Mouse (Mus musculus): Measurements from ENCODE around the gene Tmem56.

Gene Tmem56

DNA sequence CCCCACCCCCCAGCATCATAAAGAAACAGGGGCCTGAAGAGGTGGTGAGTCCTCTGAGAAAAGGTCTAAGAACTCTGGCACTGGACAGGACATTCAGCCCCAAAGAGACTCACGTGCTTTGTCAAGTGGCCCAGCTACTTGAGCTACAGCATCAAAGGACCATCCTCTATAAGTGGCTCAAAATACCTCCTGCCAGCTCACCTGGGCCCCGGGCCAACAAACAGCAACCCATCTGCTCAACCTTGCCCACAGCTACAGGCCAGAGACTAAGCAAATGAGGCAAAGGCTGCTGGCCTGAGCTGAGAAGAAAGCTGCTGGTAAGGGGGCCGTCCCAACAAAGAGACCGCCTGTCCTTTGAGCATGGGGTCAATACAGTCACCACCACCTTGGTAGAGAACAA, 5.3 kb downstream of the Tmem56 start:
- peak in 1 of 2 experiments; percentile 73 for DNase-seq (ENCODE audit: low spot score in 2 of 2)

DNA sequence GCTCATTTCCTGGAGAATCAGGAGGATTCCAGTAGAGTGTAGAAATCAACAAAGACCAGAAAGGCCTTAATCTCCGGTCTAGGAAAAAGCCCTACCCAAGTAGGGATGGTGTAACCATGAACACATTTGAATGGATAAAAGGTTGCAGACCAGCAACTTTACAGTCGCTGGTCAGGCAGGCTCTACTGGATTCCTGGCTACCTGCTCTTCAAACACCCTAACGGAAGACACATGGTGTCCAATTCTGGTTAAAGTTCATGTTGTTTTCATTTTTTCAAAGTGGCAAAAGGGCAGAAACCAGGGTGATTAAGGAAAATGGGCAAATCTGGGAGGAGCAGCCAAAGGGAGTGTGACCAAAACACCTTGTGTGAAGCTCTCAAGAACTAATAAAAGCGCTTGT, 5.9 kb downstream of the Tmem56 start:
- no peak for DNase-seq (ENCODE audit: low spot score in 2 of 2)

DNA sequence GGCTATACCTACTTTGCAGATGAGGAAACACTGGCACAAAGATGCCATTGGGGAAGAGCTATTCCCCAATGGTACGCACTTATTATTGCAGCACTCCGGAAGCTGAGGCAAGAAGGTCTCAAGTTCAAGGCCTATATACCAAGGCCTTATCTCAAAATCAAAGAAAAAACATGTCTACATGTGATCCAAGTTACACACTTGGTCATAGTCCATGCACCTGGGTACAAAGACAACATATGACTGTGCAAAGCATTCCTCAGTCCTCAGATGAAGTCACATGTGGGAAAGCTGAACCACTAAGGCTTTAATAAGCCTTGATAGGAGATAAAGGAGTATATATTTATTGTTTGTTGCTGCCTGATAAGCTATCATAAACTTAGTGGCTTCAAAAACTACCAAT, 8.9 kb downstream of the Tmem56 start:
- no peak for DNase-seq (ENCODE audit: low spot score in 2 of 2)

DNA sequence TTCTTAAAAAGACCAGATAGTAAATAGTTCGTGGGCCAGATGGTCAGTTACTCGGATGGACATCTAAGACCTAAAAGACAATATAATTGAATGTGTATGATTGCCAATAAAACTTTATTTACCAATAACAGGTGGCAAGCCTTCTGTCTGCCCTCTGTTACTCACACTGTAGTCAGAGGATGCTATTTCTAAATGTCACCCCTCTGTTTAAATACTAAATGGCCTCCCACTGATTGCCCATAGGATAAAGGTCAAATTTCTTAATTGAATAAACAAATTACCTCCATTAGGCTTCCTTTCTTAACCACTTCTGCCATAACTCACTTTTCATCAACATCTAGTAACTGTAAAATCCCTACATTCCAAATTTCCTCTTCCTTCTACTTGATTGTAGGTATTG, 10.3 kb downstream of the Tmem56 start:
- DNase-seq (ENCODE audit: low spot score in 2 of 2), result no peak

DNA sequence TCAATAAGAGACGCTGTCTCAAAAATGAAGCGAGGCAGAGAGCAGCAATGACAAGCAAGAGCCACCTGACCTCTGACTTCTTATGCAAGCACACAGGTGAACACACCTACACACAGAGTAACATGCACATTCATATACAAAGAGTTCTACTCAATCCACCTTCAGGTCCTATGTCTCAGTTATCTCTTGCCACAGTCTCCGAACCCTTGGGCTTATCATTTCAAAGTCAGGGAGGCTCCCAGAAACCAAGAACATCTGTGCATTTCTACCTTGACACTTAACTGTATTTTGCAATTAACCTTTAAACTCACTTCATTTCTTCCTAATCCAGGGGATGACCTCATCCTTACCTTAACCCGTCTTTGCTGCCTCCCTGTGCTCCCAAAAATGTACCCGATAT, 15.6 kb downstream of the Tmem56 start:
- no peak for DNase-seq (ENCODE audit: low spot score in 2 of 2)

DNA sequence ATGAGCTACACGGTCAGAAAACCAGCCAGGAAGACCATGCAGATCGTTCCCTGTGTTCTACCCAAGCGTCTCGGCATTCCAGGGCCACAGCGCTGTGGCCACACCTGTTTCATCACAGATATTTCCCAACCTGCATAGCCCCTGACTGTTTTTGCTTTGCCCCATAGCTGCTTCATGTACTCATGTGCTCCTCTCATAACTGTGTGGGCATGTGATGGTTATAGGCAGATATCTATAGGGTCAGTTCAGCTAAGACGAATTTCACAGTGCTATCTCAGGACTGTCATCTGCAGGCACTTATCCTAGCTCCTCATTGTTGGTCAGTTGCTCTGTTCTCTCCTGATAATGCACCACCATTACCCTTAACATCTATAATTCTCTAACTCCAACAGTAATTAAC, 18.7 kb downstream of the Tmem56 start:
- DNase-seq (ENCODE audit: low spot score in 2 of 2), result no peak

DNA sequence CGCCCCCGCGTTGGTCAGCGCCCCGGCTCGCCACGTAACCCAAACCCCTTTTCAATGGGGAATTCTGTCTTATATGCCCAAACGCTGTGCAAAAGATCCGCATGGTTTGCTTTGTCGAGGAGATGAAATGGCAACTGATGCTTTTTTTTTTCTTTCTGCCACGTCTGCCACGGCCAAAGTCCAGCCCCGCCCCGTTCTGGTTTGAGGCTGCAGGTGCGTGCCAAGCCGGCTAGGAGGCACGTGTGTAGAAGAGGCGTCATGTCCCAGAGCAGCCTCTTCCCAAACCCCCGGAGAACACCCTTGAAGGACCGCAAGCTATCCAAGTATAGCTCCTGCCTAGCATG, 19.7 kb downstream of the Tmem56 start:
- no peak for DNase-seq (ENCODE audit: low spot score in 2 of 2)

DNA sequence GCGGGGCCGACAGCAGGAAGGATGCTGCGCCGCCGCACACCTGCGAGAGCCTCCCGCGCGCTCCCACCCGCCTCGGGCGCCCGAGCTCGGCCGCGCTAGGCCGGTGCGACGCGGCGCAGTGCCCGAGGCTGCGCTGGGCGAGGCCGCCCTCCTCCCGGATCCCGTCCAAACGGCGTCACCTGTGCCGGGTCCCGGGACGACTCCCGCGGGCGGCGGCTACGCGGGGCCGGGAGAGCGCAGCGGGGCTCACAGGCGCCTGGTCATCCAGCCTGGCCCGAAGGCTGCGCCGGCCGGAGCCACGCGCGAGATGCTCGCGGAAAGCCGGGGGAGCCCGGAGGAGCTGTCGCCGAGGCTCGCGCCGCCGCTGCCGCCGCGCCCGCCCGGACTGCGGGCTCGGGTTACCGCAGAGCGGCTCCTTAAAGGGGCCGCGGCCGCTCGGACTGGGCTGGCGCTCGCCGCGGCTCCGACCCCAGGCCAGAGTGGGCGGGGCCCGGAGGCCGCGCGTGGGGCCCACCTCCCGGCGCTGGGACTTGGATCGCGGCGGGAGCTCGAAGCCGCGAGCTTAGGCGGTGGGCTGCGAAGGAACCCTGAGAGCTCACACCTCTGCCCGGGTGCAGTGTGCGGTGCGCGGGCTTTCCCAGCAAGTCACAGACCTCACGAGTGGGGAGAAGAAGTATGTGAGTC, 20.2 kb downstream of the Tmem56 start:
- peak in 1 of 2 experiments; percentile 50 for DNase-seq (ENCODE audit: low spot score in 2 of 2)

DNA sequence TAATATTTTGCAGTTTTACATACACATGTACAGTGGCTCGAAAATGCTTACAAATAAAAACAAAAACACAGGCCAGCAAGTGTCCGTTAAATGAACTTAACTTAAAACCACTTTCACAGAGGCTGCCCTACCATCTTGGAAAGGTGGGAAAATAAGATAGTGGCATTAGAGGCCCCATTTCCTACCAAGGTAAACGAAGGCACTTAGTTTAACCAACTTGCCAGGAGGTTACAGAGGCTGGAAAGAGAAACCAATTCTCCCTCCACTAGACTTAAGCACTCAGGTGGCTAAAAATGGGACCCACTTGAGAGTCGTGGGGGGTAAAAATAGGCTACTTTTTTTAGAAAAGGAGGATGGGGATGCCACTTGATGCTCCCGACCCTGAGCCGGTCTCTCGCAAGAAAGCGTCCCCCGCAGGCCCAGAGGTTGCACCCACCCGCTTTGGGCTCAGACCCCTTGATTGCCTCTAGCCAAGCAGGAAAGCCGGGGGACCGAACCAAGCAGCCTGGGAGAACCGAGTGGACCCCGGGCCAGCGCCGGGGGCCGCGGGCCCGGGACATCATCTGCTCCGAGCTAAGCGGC, 20.9 kb downstream of the Tmem56 start:
- DNase-seq (ENCODE audit: low spot score in 2 of 2), result peak in 1 of 2 experiments; percentile 16

DNA sequence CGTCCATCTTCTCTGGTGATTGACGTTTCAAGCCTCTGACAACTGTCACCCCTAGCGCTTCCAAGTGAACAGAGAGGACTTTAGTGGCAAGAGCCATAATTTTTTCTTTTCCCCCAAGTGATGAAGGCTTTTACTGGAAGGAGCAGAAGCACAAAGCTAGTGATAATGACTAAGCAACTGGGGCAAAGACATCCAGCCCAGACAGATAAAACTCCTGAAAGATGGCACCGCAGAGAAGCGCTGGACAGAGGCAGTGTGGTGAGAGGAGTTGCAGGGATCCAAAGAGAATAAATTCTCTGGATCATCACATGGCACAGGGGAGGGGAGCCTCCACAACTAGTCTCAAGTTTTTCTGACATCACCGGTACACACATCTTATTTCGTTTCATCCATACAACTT, 21.6 kb downstream of the Tmem56 start:
- DNase-seq (ENCODE audit: low spot score in 2 of 2), result no peak

DNA sequence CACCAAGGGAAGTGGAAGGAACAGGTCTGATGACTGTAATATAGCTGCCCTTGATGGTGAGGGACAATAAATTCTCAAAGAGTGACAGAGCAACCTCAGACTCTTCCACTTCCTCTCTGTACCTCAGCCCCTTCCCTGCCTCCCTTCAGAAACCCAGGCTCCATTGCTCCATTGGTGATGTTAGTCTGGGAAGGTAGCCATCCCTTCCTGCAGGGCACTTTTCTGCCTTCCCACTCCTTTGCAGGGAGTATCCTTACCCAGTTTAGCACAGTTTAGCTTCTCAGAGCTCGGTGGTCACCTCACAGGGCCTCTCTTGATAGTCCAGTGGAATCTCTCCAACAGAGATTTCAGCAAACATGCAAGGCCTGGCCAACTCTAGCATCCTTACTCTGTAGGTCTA, 22.1 kb downstream of the Tmem56 start:
- DNase-seq (ENCODE audit: low spot score in 2 of 2), result no peak

DNA sequence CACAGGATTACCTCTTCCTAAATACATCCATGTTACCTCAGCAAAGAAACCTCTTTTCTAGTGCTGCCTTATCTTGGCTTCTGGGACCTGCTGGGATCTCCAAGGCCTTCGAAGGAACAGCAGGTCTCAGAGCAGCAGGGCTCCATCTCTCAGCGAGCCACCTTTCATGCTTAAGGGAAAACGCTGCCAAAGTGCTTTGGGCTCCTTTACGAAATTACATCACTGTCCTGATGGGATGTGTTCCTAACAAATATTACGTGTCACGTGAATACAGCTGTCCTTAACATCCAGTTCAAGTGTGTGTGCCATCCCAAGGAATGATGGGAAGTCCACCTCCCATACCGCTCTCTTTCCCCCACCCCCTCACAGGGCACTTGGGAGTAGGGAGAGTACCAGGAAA, 22.9 kb downstream of the Tmem56 start:
- no peak for DNase-seq (ENCODE audit: low spot score in 2 of 2)

DNA sequence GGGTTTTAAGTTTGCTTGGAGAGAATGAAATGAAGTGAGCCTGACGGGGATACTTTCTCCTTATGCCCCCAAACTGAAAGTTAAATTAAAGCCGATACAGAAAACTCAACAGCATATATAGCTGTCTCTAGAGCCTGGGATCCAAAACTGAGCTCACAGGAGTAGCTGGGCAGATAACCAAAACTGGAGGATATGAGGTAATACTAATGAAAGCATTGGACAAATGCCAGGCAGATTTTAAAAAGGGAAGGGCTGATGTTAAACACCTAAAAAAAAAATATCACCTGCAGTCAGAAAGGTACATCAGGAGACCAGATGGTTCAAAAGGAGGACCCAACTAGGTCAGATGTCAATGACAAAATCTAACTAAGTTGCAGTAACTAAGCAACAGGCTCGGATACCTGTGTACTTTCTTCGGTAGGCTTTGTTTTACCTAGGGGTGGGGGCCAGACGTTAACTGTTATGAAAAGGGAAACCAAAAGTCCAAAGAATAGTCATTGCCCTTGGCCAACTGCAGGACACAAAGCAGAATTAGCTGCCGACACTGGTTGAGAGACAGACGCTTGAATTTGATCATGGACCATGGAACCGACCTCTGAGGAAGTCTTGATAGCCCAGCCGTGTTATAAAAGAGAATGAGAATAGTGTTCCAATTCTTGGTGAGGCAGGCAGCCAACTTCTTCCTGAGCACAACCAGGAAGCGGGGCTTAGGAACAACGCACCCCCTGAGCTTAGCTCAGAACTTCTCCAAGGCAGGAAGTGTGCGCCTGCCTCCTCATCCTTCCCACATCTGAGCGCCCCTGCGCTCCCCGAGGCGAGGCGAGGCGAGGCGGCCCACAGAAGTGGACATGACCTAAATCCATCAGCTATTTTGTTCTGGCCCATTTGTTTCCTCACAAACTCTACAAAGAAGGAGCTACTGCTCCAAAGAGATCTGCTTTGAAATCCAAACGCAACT, 24.1 kb downstream of the Tmem56 start:
- DNase-seq (ENCODE audit: low spot score in 2 of 2), result no peak

DNA sequence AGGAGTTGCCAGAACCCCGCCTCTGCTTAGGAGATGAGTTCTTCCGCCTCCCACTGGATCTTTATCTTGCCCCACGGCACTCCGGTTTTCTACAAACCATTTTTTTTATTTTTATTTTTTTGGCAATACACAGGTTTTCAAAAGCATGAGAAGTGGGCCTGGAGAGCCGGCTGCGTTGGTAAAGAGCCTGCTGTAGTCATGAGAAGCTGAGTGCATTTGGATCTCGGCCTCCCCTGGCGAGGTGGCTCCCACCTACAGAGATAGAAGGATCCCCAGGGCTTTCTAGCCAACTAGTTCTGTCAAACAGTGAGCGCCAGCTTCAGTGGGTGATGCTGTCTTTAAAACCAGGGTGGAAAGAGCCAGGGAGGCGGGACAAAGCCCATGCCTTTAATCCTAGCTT, 25.5 kb downstream of the Tmem56 start:
- DNase-seq (ENCODE audit: low spot score in 2 of 2), result no peak

DNA sequence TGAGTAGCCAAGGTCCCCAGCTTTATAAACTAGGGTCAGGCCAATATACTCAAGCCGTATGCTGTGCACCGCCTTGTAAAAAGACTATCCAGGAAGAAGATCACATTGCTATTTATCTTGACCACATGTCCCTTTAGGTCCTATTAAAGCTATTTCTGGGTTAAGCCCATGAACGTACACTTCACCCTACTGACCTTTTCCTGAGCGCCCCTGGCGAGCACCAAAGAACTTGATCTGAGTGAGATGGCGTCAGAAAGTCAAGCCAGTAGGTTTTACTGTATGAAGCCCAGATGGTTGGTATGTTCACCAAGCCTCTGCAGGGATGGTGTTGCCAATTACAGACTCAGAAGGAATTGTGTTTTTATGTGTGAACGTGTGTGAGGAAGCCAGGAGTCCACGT, 26.8 kb downstream of the Tmem56 start:
- no peak for DNase-seq (ENCODE audit: low spot score in 2 of 2)

DNA sequence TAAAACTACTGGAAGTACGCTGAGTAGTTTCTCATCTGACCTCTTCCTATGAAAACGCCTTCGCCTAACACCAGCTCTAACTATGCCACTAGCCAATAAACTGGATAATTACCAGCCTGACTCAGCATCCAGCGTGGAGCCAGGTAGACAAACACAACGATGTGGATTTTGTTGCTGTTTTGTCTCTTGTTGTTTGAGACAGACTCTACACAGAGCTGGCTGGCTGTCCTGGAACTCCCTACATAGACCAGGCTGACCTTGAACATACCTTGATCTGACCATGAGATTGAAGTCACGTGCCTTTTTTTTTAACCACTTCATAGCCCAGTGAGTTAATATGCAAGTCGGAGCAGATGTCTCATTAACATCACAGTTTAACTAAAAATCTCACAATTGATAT, 27.4 kb downstream of the Tmem56 start:
- DNase-seq (ENCODE audit: low spot score in 2 of 2), result no peak

DNA sequence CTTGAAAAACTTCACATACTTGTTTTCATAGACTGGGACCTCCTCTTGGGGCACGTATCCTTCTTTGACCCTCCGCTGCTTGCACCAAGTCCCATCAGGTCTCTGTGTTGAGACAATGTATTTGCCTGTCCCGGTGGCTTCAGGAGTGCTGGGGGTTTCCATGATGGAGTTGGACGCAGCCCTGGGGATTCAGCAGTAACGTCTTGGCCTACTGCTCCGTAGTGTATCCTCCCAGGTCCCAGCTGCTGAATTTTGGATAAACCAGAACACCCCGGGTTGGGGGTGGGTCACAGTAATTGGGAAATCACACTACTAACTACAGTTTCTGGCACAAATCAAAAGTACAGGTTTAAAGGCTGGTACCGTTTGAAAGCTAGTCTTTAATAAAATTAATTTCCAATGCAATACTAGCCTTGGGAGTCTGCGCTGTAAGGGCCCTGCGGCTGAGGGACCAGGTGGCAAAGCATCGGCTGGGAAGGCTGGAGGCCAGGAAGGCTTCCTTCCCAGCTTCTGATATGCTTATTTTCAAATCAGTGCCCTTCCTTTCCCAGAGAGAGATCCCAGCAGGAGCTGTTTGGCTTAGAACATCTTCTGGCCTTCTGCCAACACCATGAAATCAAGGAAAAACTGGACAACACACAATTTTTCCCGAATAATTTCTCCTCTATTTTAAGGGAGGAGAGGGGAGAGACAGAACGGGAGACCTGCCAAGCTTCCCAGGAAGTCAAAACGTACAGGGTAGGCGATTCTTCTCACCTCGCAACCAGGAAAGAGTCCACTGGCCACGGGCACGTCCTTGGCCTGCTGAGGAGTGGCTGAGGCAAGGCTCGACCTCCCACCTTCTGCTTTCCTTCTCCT, 32.1 kb downstream of the Tmem56 start:
- peak in 1 of 2 experiments; percentile 43 for DNase-seq (ENCODE audit: low spot score in 2 of 2)

DNA sequence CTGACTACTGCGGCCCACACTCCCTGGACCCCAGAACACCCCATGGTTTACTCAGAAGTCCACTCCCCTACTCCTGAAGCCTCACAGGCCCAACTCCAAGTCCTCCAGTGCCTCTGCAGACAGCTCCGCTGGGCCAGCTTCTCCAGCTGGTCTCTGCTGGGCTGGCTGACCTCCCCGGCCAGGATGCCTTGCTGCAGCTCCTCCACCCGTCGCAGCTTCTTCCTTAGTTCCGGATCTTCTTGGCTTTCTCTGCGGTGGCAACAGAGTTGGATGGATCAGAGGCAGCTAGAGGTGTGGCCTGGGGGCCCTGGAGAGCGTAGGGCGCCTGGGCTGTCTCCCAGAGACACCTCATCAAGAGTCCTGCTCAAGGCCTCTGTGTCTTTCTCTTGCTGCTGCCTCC, 32.9 kb downstream of the Tmem56 start:
- DNase-seq (ENCODE audit: low spot score in 2 of 2), result no peak

DNA sequence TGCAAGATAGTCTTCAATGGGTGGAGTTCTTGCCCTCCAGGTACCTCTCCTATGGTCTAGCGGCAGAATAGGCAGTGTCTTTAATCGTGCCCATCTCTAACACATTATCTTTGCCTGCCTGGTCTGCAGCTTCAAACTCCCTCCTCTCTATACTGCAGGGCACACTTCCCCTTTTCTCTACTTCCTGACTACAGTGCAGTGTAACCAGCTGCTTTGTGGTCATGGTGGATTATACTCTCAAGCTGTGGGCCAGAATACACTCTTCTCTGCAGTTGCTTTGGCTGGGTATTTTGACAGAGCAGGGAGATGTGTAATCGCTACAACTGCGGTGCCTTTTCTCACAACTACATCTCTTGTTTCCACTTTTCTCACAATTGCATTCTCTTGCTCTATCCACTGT, 40.0 kb downstream of the Tmem56 start:
- DNase-seq (ENCODE audit: low spot score in 2 of 2), result no peak

DNA sequence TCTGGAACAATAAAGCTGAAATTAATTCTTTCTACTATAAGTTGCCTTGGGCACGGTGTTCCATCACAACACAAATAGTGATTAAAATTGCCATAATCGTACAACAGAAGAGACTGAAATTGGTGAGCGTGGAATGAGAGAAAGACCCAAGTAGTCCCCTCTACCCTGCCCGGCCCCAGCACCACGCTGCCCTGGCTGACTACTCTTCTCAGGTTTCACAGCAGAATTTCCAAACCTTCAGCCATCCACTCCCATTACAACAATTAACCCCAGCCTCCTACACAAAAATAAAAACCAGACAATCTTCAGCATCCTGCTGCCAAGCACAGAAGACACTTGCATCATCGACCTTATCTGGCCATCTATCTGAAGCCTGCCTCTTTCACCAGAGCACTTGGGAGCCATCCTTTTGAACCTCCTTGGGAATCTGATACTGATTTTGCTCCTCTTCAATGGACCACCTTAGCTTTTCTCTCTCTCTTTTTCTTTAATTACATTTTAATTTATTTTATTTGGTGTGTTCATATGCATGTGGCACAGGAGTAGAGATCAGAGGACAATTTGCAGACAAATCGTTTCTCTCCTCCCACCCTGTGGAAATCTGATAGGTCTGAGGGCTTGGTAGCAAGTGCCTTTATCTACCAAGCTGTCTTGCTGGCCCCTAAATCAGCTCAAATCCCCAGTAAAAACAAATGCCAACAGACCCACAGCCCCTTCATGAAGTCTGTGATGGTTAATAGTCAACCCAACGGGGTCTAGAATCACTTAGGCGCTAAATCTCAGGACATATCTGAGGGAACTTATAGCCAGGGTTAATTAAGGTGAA, 40.6 kb downstream of the Tmem56 start:
- no peak for DNase-seq (ENCODE audit: low spot score in 2 of 2)
